Mouse (Mus musculus): ENCODE measurements around the gene Lrrc61.
A peak's percentile ranks its signal among the peaks of the same experiment; 100 is the strongest.
"Not testable (repeated sequence)": the region's sequence is repeated elsewhere in the genome, so short reads cannot be mapped to it uniquely, and the experiment has no call there.

Lrrc61 gene

DNA sequence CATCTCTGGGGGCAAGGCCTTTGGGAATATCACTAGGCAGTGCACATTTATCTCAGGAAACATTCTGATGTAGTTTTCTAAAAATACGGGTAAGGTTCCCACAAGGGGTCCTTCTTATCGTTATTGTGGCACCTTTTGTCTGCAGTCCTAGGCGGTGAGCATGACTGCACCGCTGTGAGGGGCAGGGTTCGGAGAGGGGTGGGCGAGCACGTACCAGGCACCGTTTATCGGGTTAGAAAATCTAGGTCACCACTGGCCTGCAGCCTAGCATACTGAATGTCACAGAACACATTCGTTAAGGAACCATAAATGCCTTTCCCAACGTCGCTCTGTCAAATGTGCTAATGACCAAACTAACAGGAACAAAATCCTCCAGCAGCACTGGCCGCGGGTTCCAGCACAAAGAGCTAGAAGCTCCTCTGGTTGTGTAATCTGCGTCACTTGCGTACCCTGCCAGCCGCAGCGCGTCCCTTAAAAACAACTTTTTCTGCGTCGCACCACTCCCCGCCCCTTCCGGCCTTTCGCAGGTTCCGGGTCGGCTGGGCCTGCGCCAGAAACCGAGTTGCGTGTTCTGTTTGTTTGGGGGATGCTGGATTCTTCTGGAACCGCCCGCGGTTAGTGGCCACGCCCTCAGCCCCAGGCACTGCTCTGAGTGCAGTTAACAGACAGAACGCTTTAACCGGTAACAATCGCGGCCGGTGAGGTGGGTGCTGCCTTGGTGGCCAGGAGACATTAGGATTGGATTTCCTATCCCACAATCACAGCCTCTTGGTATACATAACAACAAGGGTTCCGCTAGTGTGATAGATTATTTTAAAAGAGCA, at the start of gene Lrrc61:
Gene Lrrc61, plus strand, starts transcription at position 517 of the 824 bp plus-strand sequence.
- DNase-seq: peak; percentile 98

DNA sequence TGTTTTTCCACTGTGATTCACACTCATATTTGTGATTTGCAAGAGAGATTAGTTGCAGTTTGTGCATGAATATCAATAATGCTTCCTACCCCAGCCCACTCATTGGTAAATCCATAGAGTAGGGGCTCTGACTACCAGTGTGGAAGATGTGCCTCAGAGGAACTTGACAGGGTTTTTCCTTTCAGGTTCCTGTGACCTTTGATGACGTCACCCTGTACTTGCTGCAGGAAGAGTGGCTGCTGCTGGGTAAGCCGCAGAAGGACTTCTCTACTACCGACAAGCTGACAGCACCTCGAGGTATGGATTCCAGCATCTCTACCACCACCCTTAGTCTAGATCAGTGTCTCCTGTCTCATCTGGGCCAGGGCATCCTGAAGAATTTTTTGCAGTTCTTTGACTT, 46.5 kb upstream of the Lrrc61 start:
- DNase-seq: no peak

DNA sequence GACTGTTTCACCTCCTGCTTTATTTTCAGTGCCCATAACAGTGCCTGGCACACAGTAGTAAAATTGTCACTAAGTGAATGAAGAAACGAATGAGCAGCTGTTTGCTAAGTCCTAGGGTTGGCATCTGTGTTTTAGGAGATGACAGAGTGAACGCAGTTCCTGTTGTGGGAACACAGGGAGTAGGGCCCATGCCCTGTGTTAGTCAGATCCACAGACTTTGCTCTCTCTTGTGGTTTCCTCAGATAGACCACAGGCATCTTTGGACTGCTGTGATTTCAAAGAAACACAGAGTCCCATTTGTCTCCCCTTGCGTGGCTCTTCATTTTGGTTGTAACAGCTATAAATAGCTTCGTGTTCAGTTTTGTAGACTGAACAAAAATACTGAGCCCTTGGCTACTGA, 44.2 kb upstream of the Lrrc61 start:
- no peak for DNase-seq

DNA sequence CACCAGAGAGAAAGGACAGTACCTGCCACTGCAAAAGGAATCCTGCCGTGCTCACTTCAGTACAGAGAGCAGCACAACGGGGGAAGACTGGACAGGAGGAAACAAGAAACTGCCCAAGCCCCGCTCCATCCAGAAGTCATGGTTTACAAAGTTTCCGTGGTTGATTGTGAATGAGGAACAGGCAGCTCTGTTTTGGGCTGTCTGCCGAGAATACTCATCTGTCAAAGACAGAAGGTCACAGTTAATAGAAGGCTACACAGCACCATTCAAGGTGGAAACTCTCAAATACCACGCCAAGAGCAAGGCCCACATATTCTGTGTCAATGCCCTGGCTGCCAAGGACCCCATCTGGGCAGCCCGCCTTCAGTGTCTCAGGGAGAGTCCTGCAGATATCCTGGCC, 42.7 kb upstream of the Lrrc61 start:
- DNase-seq: no peak

DNA sequence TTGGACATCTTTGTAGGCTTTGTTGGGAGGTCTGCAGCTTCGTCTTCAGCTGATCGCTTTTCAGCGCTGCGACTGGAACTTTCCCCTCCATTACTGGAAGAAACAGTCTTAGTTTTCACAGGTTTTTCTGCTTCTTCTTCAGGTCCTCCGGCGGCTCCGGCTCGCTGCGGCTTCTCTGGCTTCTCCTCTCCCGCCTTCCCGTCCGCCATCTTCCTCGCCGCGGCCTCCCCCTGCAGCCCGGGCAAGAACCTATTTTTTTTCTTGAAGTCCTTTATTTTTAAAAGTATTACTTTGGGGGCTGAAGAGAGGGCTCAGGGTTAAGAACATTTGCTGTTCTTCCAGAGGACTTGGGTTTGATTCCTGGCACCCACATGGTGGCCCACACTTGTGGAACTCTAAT, 29.7 kb upstream of the Lrrc61 start:
- not testable (repeated sequence) for DNase-seq

DNA sequence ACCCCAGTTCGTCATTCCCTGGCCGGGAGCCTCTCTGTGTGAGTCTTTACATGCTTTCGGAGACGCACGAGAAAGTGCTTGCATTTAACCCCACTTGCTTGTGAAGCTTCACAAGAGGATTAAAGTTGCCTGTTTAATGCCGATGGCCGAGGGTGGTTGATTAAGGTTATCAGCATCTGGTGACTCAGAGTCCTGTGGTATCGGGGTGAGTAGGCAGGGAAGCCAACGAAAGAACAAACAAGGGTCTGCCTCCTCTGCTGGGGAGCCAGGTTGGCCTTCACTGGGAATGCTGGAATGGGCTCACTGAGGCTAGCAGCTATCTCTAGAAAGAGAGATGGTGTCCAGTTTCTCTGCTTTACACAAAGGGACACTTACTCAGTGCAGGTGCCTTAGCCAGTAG, 26.7 kb upstream of the Lrrc61 start:
- DNase-seq: no peak

- no peak for DNase-seq
Measured at GRCm38 (mm10) chr6:48529261-48529660, 25.3 kb upstream of the Lrrc61 start.

DNA sequence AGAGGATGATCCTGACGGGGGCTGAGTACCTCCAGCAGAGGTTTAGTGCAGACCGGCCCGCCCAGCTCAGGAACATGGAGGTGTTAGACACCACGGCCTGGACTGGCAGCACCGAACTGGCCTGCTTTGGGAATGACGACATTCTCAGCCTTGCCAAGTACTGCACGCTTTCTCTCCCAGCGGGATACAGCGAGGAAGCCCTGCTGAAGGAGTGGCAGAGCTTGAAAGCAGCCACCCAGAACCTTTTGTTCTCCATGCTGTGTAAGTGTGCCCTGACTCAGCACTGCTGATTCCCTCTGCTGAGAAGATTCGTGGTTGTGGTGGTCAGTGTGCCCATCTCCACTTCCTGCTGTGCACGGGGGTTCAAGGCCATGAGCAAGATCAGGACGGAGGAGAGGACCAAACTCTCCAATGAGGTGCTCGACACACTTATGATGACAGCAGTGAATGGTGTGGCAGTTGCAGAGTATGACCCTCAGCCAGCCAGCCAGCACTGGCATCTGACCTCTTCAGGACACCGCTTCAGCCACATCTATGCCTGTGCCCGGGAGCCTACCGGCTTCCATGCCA, 24.6 kb upstream of the Lrrc61 start:
- DNase-seq: no peak

GRCm38 (mm10) chr6:48530862-48531261, 23.7 kb upstream of the Lrrc61 start:
- no peak for DNase-seq

DNA sequence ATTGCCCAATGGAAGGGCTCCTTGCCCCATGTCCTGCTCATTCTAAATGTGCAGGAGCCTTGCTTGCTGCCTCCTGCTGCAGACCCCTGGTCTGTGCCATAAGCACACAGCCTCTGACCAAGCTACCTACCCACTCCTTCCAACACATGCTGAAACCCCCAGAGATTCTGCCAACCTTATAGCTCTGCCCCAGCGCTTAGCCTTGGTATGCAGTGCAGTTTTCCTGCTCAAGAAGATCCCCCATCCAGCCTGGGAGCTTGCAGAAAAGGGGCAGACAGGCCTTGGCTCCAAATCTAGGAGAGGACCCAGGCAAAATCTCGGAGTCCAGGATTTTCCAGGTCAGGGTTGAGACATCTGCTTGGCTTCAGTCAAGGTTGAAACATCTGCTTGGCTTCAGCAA, 21.1 kb upstream of the Lrrc61 start:
- no peak for DNase-seq

GRCm38 (mm10) chr6:48534913-48535312, 19.7 kb upstream of the Lrrc61 start:
- no peak for DNase-seq

- no peak for DNase-seq
Measured at GRCm38 (mm10) chr6:48536091-48536490, 18.5 kb upstream of the Lrrc61 start.

DNA sequence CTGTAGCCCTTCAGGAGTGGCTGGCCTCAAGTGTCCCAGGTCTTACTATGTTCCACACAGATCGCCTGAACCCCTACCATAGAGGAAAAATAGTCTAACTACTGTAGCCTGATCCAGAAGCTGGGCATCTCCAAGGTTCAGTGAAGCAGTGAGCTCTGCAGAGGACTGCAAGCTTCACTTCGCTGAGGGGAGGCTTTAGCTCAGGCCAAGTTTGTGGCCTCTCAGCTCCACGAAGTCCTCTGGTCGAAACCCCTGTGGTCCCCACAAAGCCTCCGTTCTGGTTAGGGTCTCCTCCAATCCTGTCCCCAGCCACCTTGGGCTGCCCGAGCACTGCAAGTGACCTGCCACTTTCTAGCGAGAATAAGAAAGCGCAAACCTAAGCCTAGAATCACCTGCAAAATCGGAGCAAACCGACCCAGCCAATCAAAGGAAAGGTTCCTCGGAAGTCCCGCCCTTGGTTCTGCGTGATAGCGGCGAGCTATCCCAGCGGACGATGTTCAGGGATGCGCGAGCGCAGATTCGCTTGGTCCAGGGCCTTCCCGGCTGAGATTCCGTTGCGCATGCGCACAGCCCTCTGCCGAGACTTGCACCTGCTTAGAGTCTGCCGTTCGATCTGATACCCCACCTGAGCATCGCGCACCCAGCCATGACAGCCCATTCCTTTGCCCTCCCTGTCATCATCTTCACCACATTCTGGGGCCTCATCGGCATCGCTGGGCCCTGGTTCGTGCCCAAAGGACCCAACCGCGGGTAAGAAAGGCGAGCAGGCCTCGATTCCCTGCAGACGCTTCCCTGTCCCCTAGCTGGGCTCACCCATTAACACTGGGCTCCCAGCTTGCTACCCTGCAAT, 17.3 kb upstream of the Lrrc61 start, which contains the start of gene Atp6v0e2:
Gene Atp6v0e2, plus strand, starts transcription at position 511 of the 850 bp plus-strand sequence.
- DNase-seq: peak; percentile 83

- peak; percentile 86 for DNase-seq
Measured at GRCm38 (mm10) chr6:48538841-48539737, 15.5 kb upstream of the Lrrc61 start.

DNA sequence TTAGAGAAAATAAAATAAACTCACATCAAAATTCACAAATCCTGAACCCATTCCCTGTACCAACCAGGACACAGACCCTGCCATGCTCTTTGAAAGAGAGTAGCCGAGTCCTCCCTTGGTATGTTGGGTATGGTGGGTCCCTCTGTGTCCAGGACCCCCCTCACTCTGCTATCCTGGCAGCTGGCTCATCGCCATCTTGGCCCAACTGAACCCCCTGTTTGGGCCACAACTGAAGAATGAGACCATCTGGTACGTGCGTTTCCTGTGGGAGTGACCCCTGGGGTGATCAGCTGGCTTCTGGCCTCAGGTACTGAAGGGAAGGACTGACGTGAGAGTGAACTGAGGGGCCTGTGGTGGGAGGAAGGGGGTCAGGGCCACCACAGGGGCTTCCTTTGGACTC, 14.7 kb upstream of the Lrrc61 start:
- DNase-seq: no peak

- no peak for DNase-seq
Measured at GRCm38 (mm10) chr6:48540721-48541120, 13.9 kb upstream of the Lrrc61 start.

DNA sequence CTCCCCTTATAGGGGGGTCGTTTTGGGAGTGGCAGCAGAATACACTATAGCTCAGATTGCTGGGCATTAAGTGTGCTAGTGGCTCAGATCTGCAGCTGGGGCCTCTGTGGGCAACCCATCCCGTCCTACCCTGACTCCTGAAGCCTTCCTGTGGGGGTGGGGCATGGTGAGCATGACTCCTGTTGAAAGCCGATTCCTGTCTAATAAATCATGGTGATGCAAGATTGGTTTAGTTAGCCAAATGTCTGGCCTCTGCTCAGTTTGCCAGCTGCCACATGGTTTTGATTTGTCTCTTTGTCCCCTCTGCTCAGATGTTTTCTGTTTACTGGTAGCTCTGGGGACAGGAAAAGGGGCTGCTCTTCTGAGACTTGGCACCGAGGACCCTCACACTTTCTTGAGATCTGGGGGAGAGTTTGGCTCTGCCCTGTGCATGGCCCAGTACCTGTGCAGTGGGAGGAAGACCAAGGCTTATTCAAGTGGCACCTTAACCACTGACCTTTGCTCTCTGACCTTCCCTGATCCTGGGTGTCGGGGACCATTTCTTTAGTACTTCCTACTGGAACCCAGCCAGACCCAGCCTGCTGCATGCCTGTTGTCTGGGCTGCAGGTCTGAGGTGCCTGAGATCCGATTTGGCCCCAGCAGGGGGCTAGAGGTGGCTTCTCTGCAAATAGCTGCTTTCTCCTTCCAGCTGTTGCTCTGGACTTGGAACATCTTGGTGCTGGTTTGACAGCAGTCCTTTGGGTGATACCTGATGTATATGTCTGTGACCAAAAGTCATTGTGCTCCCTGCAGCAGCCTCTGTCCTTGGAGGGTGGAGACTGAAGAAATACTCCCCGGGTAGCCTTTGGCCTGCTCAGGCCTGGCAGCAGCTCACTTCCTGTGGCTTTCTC, 12.8 kb upstream of the Lrrc61 start:
- peak; percentile 68 for DNase-seq

DNA sequence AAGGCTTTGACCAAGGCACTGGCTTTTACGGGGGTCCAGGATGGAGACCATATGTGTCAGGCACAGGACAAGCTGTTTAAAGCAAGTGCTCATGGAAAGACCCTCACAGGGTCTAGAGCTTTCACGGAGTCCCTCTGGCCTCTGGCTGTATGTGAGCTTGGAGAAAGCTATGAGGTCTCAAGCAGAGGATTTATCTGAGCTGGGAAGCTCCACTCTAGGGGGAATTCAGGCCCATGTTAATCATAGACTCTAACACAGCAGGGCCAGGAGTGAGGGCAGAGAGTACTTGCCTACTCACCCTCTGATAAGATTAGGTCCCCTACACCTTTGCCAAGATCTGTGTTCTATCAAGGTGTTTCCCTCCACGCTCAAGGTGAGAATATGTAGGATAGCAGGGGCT, 12.0 kb upstream of the Lrrc61 start:
- DNase-seq: no peak

- no peak for DNase-seq
Measured at GRCm38 (mm10) chr6:48545251-48545650, 9.3 kb upstream of the Lrrc61 start.

- DNase-seq: peak; percentile 63
Measured at GRCm38 (mm10) chr6:48546271-48546670, 8.3 kb upstream of the Lrrc61 start.

DNA sequence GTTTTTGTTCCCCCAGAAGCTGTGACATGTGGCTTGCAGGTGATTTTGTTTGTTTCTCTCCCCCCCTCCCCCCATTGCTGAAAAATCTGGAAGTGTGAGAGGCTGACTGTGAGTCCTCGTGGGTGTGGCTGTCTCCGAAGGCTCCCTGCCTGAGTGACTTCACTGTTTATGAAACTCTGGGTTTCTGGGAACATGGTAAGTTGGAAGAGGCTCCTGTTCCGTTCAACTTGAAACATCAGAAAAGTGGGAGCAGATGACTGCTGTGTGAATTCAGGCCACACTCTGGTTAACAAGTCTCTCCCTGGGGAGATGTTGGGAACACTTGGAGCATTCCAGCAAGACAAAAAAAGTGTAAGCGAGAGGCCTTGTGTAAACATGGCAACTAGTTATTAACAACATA, 7.7 kb upstream of the Lrrc61 start:
- DNase-seq: no peak
